Mouse (Mus musculus): ENCODE measurements around the gene Ptar1. TPM values are rescaled to one million over a fixed set of nuclear protein-coding genes. Genes with fewer than 3 reads are reported as not detected.
"Not testable (repeated sequence)": the region's sequence is repeated elsewhere in the genome, so short reads cannot be mapped to it uniquely, and the experiment has no call there.

Ptar1 gene
- polyA plus RNA-seq, 1 experiment from 2014 or later = 4.5 TPM

- no peaks in the 10 kb centered on the region for H3K9me3 ChIP-seq (replicated peaks; ENCODE audit: low read length)
- TF ChIP-seq CTCF (IDR thresholded peaks at IDR 0.05; ENCODE audit: low read depth) = no peak
- H3K36me3 ChIP-seq (ENCODE audit: insufficient read depth, low read length) = no peaks in the 10 kb centered on the region
- DNase-seq (ENCODE audit: low spot score) (peak; percentile 15), ATAC-seq (replicated peaks; ENCODE audit: low FRiP score, low read depth) (no peak)
- H3K27ac ChIP-seq = no peak overlapping the region
- H3K27me3 ChIP-seq (ENCODE audit: insufficient read depth, low read length) = no peaks in the 10 kb centered on the region
- no peak overlapping the region for H3K9ac ChIP-seq (ENCODE audit: low read depth, low read length)
- no peak overlapping the region for H3K4me2 ChIP-seq (ENCODE audit: low read length)
- H3K4me3 ChIP-seq (replicated peaks; ENCODE audit: low read depth, low read length) = no peak overlapping the region
- 56% methylated on average over 12 of the region's 12 CpGs for WGBS
- no peaks in the 10 kb centered on the region for H3K4me1 ChIP-seq (replicated peaks; ENCODE audit: insufficient read depth, low read length)
These were observed 29.8 kb upstream of the Ptar1 start for GRCm38 (mm10) chr19:23657261-23657932.

- Histone ChIP-seq H3K9me3 (replicated peaks; ENCODE audit: low read length) (no peaks in the 10 kb centered on the region), H3K27me3 (ENCODE audit: insufficient read depth, low read length) (no peaks in the 10 kb centered on the region), H3K4me1 (replicated peaks; ENCODE audit: insufficient read depth, low read length) (no peaks in the 10 kb centered on the region), H3K4me2 (ENCODE audit: low read length) (no peak overlapping the region), H3K9ac (ENCODE audit: low read depth, low read length) (no peak overlapping the region), H3K36me3 (ENCODE audit: insufficient read depth, low read length) (no peaks in the 10 kb centered on the region), H3K27ac (no peak overlapping the region), H3K4me3 (replicated peaks; ENCODE audit: low read depth, low read length) (no peak overlapping the region)
- ATAC-seq (replicated peaks; ENCODE audit: low FRiP score, low read depth) = no peak
- no peak for TF ChIP-seq CTCF (IDR thresholded peaks at IDR 0.05; ENCODE audit: low read depth)
- 85% methylated on average over 4 of the region's 4 CpGs for WGBS
- no peak for DNase-seq (ENCODE audit: low spot score)
These were observed 28.9 kb upstream of the Ptar1 start for GRCm38 (mm10) chr19:23658350-23658749.

GRCm38 (mm10) chr19:23664083-23664482 lies 23.1 kb upstream of the Ptar1 start:
- Histone ChIP-seq H3K4me3 (replicated peaks; ENCODE audit: low read depth, low read length) (no peak overlapping the region), H3K27me3 (ENCODE audit: insufficient read depth, low read length) (no peaks in the 10 kb centered on the region), H3K9ac (ENCODE audit: low read depth, low read length) (no peak overlapping the region), H3K4me2 (ENCODE audit: low read length) (no peak overlapping the region), H3K4me1 (replicated peaks; ENCODE audit: insufficient read depth, low read length) (no peaks in the 10 kb centered on the region), H3K9me3 (replicated peaks; ENCODE audit: low read length) (no peaks in the 10 kb centered on the region), H3K27ac (no peak overlapping the region), H3K36me3 (ENCODE audit: insufficient read depth, low read length) (no peaks in the 10 kb centered on the region)
- ATAC-seq (replicated peaks; ENCODE audit: low FRiP score, low read depth) (no peak), DNase-seq (ENCODE audit: low spot score) (no peak)
- 90% methylated on average over 7 of the region's 7 CpGs for WGBS
- TF ChIP-seq CTCF (IDR thresholded peaks at IDR 0.05; ENCODE audit: low read depth) = no peak

GRCm38 (mm10) chr19:23668142-23668655 lies 19.0 kb upstream of the Ptar1 start:
- Histone ChIP-seq H3K4me2 (ENCODE audit: low read length) (no peak overlapping the region), H3K9ac (ENCODE audit: low read depth, low read length) (no peak overlapping the region), H3K4me3 (replicated peaks; ENCODE audit: low read depth, low read length) (no peak overlapping the region), H3K27me3 (ENCODE audit: insufficient read depth, low read length) (no peaks in the 10 kb centered on the region), H3K27ac (no peak overlapping the region), H3K9me3 (replicated peaks; ENCODE audit: low read length) (no peaks in the 10 kb centered on the region), H3K4me1 (replicated peaks; ENCODE audit: insufficient read depth, low read length) (no peaks in the 10 kb centered on the region), H3K36me3 (ENCODE audit: insufficient read depth, low read length) (no peaks in the 10 kb centered on the region)
- ATAC-seq (replicated peaks; ENCODE audit: low FRiP score, low read depth) (no peak), DNase-seq (ENCODE audit: low spot score) (no peak)
- TF ChIP-seq CTCF (IDR thresholded peaks at IDR 0.05; ENCODE audit: low read depth) = no peak
- 83% methylated on average over 6 of the region's 6 CpGs for WGBS

- ATAC-seq (replicated peaks; ENCODE audit: low FRiP score, low read depth) (no peak), DNase-seq (ENCODE audit: low spot score) (no peak)
- Histone ChIP-seq H3K9me3 (replicated peaks; ENCODE audit: low read length) (no peaks in the 10 kb centered on the region), H3K4me1 (replicated peaks; ENCODE audit: insufficient read depth, low read length) (no peaks in the 10 kb centered on the region), H3K9ac (ENCODE audit: low read depth, low read length) (no peak overlapping the region), H3K27ac (no peak overlapping the region), H3K4me3 (replicated peaks; ENCODE audit: low read depth, low read length) (no peak overlapping the region), H3K27me3 (ENCODE audit: insufficient read depth, low read length) (no peaks in the 10 kb centered on the region), H3K4me2 (ENCODE audit: low read length) (no peak overlapping the region), H3K36me3 (ENCODE audit: insufficient read depth, low read length) (no peaks in the 10 kb centered on the region)
- TF ChIP-seq CTCF (IDR thresholded peaks at IDR 0.05; ENCODE audit: low read depth) = no peak
- 72% methylated on average over 2 of the region's 2 CpGs for WGBS
These were observed 14.2 kb upstream of the Ptar1 start for GRCm38 (mm10) chr19:23673021-23673420.

- not testable (repeated sequence) for H3K36me3 ChIP-seq (ENCODE audit: insufficient read depth, low read length); ATAC-seq (replicated peaks; ENCODE audit: low FRiP score, low read depth); H3K4me2 ChIP-seq (ENCODE audit: low read length); H3K9ac ChIP-seq (ENCODE audit: low read depth, low read length); H3K4me1 ChIP-seq (replicated peaks; ENCODE audit: insufficient read depth, low read length); H3K9me3 ChIP-seq (replicated peaks; ENCODE audit: low read length); H3K27ac ChIP-seq; DNase-seq (ENCODE audit: low spot score); H3K27me3 ChIP-seq (ENCODE audit: insufficient read depth, low read length); H3K4me3 ChIP-seq (replicated peaks; ENCODE audit: low read depth, low read length)
- WGBS = 89% methylated on average over 8 of the region's 8 CpGs
These were observed 11.6 kb upstream of the Ptar1 start for GRCm38 (mm10) chr19:23675656-23676055.

- Histone ChIP-seq H3K36me3 (ENCODE audit: insufficient read depth, low read length) (no peaks in the 10 kb centered on the region), H3K9ac (ENCODE audit: low read depth, low read length) (peak overlapping the region; percentile 93), H3K27me3 (ENCODE audit: insufficient read depth, low read length) (no peaks in the 10 kb centered on the region), H3K4me1 (replicated peaks; ENCODE audit: insufficient read depth, low read length) (0 out of 2 replicates have a peak, but pooled peaks cover 6% of the 10 kb centered on the region), H3K4me3 (replicated peaks; ENCODE audit: low read depth, low read length) (peak overlapping the region; percentile 93), H3K4me2 (ENCODE audit: low read length) (peak overlapping the region; percentile 78), H3K9me3 (replicated peaks; ENCODE audit: low read length) (no peaks in the 10 kb centered on the region), H3K27ac (peak overlapping the region; percentile 96)
- TF ChIP-seq CTCF (IDR thresholded peaks at IDR 0.05; ENCODE audit: low read depth) = no peak
- DNase-seq (ENCODE audit: low spot score) (peak; percentile 91), ATAC-seq (replicated peaks; ENCODE audit: low FRiP score, low read depth) (peak; percentile 98; the same call in 1 of the 2 replicates)
- 1% methylated on average over 14 of the region's 14 CpGs for WGBS
These were observed 300 bp upstream of the Ptar1 start for GRCm38 (mm10) chr19:23686962-23687295.

Data from kidney, postnatal 0 days (tissue).